Mouse (Mus musculus): ENCODE results near the gene Mecom.

GRCm38 (mm10) chr3:30459626-30460025 is 88.2 kb downstream of the Mecom start:
- no peak for TF ChIP-seq CTCF (IDR thresholded peaks at IDR 0.05; ENCODE audit: control insufficient read depth, insufficient read depth, insufficient replicate concordance, low read depth, low read length)
- no peak for TF ChIP-seq POLR2A (IDR thresholded peaks at IDR 0.05; ENCODE audit: control insufficient read depth, low read depth, low read length)
